In the genomic region with DNA sequence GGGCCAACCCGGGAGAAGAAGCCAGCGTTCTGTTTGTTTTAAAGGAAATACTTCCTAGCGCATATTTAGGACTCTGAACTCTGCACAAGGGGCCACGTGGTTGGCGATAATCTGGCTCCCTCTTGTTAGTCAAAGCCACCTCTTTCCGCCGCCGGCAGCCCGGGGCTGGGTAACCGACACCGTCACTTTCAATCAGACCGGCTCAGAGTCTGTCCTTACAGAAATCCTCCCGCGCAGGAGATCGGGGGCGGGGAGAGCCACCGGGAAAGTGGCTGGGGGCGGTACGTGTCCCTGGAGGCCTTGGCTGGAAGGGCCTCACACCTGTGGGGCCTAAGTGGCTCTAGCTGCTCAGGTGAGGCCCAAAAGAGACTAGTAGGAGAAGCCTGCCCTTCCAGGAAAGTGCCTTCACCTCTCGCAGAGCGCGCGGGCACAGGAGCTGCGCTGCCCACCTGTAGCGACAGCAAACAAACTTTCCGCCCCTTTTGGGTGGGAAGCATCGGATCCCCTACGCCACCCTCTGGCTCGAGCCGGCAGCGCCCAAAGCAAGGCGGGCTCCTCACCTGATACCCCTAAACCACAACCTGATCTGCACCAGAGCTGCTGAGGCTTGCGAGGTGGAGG, we compare ENCODE assay signal across 8 mouse cellular contexts. TPM values are rescaled to one million over a fixed set of nuclear protein-coding genes. Genes with fewer than 3 reads are reported as not detected.
DNase-seq lines count a peak whose midpoint lies in the region; ATAC-seq and TF ChIP-seq lines count a peak whose summit lies in the region.

No protein-coding gene starts in this region.

- peak overlapping the region; percentile 81 for H3K4me2 ChIP-seq in lung, embryonic 14.5 days

- TF ChIP-seq CTCF in lung, embryonic 14.5 days (IDR thresholded peaks at IDR 0.05; ENCODE audit: low read depth), result peak; percentile 61

- no peaks in the 10 kb centered on the region for H3K36me3 ChIP-seq in lung, embryonic 14.5 days (ENCODE audit: insufficient read depth)

- H3K4me3 ChIP-seq in lung, embryonic 14.5 days (ENCODE audit: low read depth, low read length), result peak overlapping the region; percentile 72

- H3K9me3 ChIP-seq in lung, embryonic 14.5 days (ENCODE audit: low read depth, low read length), result no peaks in the 10 kb centered on the region

- under 1% methylated on average over 33 of the region's 33 CpGs for WGBS in lung, embryonic 14.5 days

- H3K27me3 ChIP-seq in lung, embryonic 14.5 days (ENCODE audit: insufficient read depth, low read length), result no peaks in the 10 kb centered on the region

- peaks cover 4% of the 10 kb centered on the region; the same call in 1 of the 2 replicates for H3K4me1 ChIP-seq in lung, embryonic 14.5 days (ENCODE audit: insufficient read depth)

- H3K9ac ChIP-seq in lung, embryonic 14.5 days, result peak overlapping the region; percentile 69

- H3K27ac ChIP-seq in lung, embryonic 14.5 days (ENCODE audit: low read depth), result no peak overlapping the region; the same call in 1 of the 2 replicates

- peak; percentile 55 for ATAC-seq in lung, embryonic 14.5 days (ENCODE audit: insufficient read depth)
- 0 out of 2 replicates have a peak, but pooled peaks have one; percentile 6 for ATAC-seq in neutrophil, adult 5-6 weeks (ENCODE audit: extremely low read depth, insufficient number of reproducible peaks, low FRiP score, poor library complexity, severe bottlenecking)

- peak; percentile 45 to 57 for DNase-seq in B cell, adult 2 months
- peak; percentile 80 for DNase-seq in T-cell, adult 2 months (ENCODE audit: low spot score)
- DNase-seq in embryo, embryonic 10.5 days (ENCODE audit: low spot score), result peak; percentile 78
- peak; percentile 4 to 7 for DNase-seq in heart, adult 9 months (ENCODE audit: low spot score in 2 of 2)
- peak; percentile 70 to 78 for DNase-seq in kidney, adult 8-10 months
- DNase-seq in lung, embryonic 14.5 days, result peak; percentile 66
- DNase-seq in thymus, postnatal 10 days (ENCODE audit: low spot score in 2 of 2), result peak; percentile 79

RNA-seq across cellular contexts. Expression of a gene that starts 0.8 kb away (rescaled TPM):
- 8.6 and 9.8 TPM in 2 replicates for polyA plus RNA-seq in lung, embryonic 14.5 days (2014; fragmentation: Nextera tagmentation; extraction: Ambion mirVana)
- 33.4 and 35.4 TPM in 2 replicates for total RNA-seq in neutrophil, adult 5-6 weeks (2017)

Comparison
In these comparisons a context has a peak if more than half of its experiments do, and no peak if none do; other contexts are left out.
1. DNase-seq: peak in every context shown above with its lines; median percentile 80 in T-cell, adult 2 months; 79 in thymus, postnatal 10 days; 78 in embryo, embryonic 10.5 days; 74 in kidney, adult 8-10 months; 66 in lung, embryonic 14.5 days; 51 in B cell, adult 2 months; 6 in heart, adult 9 months.